Mouse (Mus musculus): Measurements from ENCODE around the gene Ptk6. TPM values are rescaled to one million over a fixed set of nuclear protein-coding genes. Genes with fewer than 3 reads are reported as not detected.
A peak's percentile ranks its signal among the peaks of the same experiment; 100 is the strongest.

The Ptk6 gene
- polyA plus RNA-seq, 1 experiment from 2014 or later, result 0.56 TPM

- Histone ChIP-seq H3K9me3 (replicated peaks; ENCODE audit: control insufficient read depth, low read length) (no peaks in the 10 kb centered on the region), H3K4me2 (ENCODE audit: low read depth, low read length) (no peak overlapping the region), H3K27ac (ENCODE audit: low read length) (no peak overlapping the region), H3K36me3 (ENCODE audit: control insufficient read depth, insufficient read depth, low read length) (no peaks in the 10 kb centered on the region), H3K4me3 (replicated peaks; ENCODE audit: low read length) (no peak overlapping the region), H3K9ac (ENCODE audit: low read length) (no peak overlapping the region), H3K27me3 (ENCODE audit: control insufficient read depth, insufficient read depth, low read length) (no peaks in the 10 kb centered on the region), H3K4me1 (ENCODE audit: control insufficient read depth, insufficient read depth, low read length) (peaks cover 3% of the 10 kb centered on the region)
- no peak for ATAC-seq (ENCODE audit: insufficient read depth, low FRiP score)
- 83% methylated on average over 2 of the region's 2 CpGs for WGBS
Observed at GRCm38 (mm10) chr2:181224994-181225393, 22.4 kb upstream of the Ptk6 start.

GRCm38 (mm10) chr2:181220361-181220760 lies 17.8 kb upstream of the Ptk6 start:
- H3K4me1 ChIP-seq (ENCODE audit: control insufficient read depth, insufficient read depth, low read length), result peaks cover 12% of the 10 kb centered on the region
- peak overlapping the region; percentile 58 for H3K4me2 ChIP-seq (ENCODE audit: low read depth, low read length)
- no peaks in the 10 kb centered on the region for H3K27me3 ChIP-seq (ENCODE audit: control insufficient read depth, insufficient read depth, low read length)
- no peaks in the 10 kb centered on the region for H3K36me3 ChIP-seq (ENCODE audit: control insufficient read depth, insufficient read depth, low read length)
- no peaks in the 10 kb centered on the region for H3K9me3 ChIP-seq (replicated peaks; ENCODE audit: control insufficient read depth, low read length)
- no peak for ATAC-seq (ENCODE audit: insufficient read depth, low FRiP score)
- H3K27ac ChIP-seq (ENCODE audit: low read length), result no peak overlapping the region; the same call in 1 of the 2 replicates
- peak overlapping the region; percentile 41; the same call in 1 of the 2 replicates for H3K4me3 ChIP-seq (replicated peaks; ENCODE audit: low read length)
- H3K9ac ChIP-seq (ENCODE audit: low read length), result peak overlapping the region; percentile 58; the same call in 1 of the 2 replicates
- 31% methylated on average over 2 of the region's 2 CpGs for WGBS

- peak within 1 kb of the TSS; percentile 66 for H3K27ac ChIP-seq (ENCODE audit: low read length)
- H3K27me3 ChIP-seq (ENCODE audit: control insufficient read depth, insufficient read depth, low read length), result no peaks in the 10 kb centered on the region
- peak within 1 kb of the TSS; percentile 58 for H3K4me2 ChIP-seq (ENCODE audit: low read depth, low read length)
- H3K4me3 ChIP-seq (replicated peaks; ENCODE audit: low read length), result peak within 1 kb of the TSS; percentile 41
- H3K4me1 ChIP-seq (ENCODE audit: control insufficient read depth, insufficient read depth, low read length), result peaks cover 12% of the 10 kb centered on the region
- H3K9ac ChIP-seq (ENCODE audit: low read length), result peak within 1 kb of the TSS; percentile 58; the same call in 1 of the 2 replicates
- no peaks in the 10 kb centered on the region for H3K9me3 ChIP-seq (replicated peaks; ENCODE audit: control insufficient read depth, low read length)
- no peaks in the 10 kb centered on the region for H3K36me3 ChIP-seq (ENCODE audit: control insufficient read depth, insufficient read depth, low read length)
- peak; percentile 94 for ATAC-seq (ENCODE audit: insufficient read depth, low FRiP score)
- WGBS, result 2% methylated on average over 25 of the region's 25 CpGs
Observed at GRCm38 (mm10) chr2:181219538-181220216, 17.1 kb upstream of the Ptk6 start, which contains the start of gene Fndc11. Gene Fndc11 (plus strand): TSS chr2:181220013.

DNA sequence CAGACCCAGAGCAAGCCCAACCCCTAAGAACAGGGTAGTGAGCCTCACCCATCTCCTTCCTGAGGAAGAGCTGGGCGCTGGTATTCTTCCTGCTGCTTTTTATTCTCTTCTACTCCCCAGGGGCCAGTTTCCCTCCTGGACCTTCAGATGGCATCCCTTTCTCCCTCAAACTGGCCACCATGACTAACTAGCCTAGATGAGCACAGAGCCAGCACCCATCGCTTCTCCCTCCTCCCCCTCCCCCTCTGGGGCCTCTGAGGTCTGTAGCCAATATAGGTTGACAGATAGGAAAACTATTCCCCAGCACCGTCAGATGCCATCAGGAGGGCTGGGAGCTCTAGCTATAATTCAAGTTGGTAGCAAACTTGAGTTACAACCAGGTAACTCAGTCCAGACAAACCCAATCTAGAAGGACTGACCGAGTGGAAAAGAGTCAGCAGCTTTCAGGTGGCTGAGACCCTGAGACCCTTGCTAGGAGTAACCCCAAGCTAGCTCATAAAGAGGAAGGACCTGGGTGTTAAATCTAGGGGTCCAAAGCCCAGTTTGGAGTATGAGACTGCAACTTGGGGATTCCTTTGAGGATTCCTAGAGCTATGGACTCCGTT lies 16.4 kb upstream of the Ptk6 start:
- Histone ChIP-seq H3K4me2 (ENCODE audit: low read depth, low read length) (no peak overlapping the region), H3K9ac (ENCODE audit: low read length) (no peak overlapping the region), H3K27ac (ENCODE audit: low read length) (no peak overlapping the region), H3K9me3 (replicated peaks; ENCODE audit: control insufficient read depth, low read length) (no peaks in the 10 kb centered on the region), H3K4me1 (ENCODE audit: control insufficient read depth, insufficient read depth, low read length) (peaks cover 12% of the 10 kb centered on the region), H3K36me3 (ENCODE audit: control insufficient read depth, insufficient read depth, low read length) (no peaks in the 10 kb centered on the region), H3K27me3 (ENCODE audit: control insufficient read depth, insufficient read depth, low read length) (no peaks in the 10 kb centered on the region), H3K4me3 (replicated peaks; ENCODE audit: low read length) (no peak overlapping the region)
- 61% methylated on average over 5 of the region's 5 CpGs for WGBS
- no peak for ATAC-seq (ENCODE audit: insufficient read depth, low FRiP score)

- Histone ChIP-seq H3K4me3 (replicated peaks; ENCODE audit: low read length) (no peak overlapping the region), H3K4me1 (ENCODE audit: control insufficient read depth, insufficient read depth, low read length) (peaks cover 19% of the 10 kb centered on the region), H3K36me3 (ENCODE audit: control insufficient read depth, insufficient read depth, low read length) (no peaks in the 10 kb centered on the region), H3K9ac (ENCODE audit: low read length) (no peak overlapping the region), H3K27ac (ENCODE audit: low read length) (no peak overlapping the region), H3K4me2 (ENCODE audit: low read depth, low read length) (no peak overlapping the region), H3K9me3 (replicated peaks; ENCODE audit: control insufficient read depth, low read length) (no peaks in the 10 kb centered on the region), H3K27me3 (ENCODE audit: control insufficient read depth, insufficient read depth, low read length) (peaks cover 19% of the 10 kb centered on the region)
- WGBS, result 80% methylated on average over 6 of the region's 6 CpGs
- ATAC-seq (ENCODE audit: insufficient read depth, low FRiP score), result no peak
Observed at GRCm38 (mm10) chr2:181216037-181216436, 13.4 kb upstream of the Ptk6 start.

GRCm38 (mm10) chr2:181213021-181213445 lies 10.4 kb upstream of the Ptk6 start, which contains the start of gene Srms:
Gene Srms (minus strand): TSS chr2:181213185.
- 1% methylated on average over 17 of the region's 17 CpGs for WGBS
- ATAC-seq (ENCODE audit: insufficient read depth, low FRiP score), result peak; percentile 62; the same call in 1 of the 2 replicates
- peaks cover 7% of the 10 kb centered on the region for H3K4me1 ChIP-seq (ENCODE audit: control insufficient read depth, insufficient read depth, low read length)

DNA sequence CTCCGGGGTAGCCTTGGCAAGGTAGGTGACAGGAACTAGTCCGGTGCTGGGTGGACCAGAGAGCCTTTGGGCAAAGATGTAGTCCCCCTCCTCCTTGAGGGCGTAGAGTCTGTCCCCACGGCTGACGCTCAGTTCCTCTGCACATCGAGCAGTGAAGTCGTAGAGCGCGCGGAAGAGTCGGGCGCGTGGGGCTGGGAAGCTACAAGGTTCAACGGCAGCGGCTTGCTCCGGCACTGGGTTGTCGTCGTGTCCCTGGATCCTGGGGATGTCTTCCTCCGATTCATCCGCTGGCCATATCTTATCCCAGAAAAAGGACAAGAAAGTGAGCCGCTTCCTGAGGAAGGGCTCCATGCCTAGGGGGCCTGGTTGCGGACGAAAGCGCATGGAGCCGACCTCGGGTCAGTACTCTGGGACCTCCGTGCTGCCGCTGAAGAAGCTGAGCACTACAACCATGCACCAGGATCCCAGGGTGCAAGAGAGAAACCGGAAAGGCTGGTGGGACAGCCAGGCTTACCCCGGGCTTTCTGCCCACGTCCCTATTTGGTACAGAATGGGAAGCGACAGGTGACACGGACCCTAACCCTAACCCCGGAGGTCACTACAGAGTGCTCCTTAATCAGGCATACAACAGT lies 9.9 kb upstream of the Ptk6 start:
- H3K4me1 ChIP-seq (ENCODE audit: control insufficient read depth, insufficient read depth, low read length), result peaks cover 7% of the 10 kb centered on the region
- H3K27ac ChIP-seq (ENCODE audit: low read length), result no peak overlapping the region
- H3K27me3 ChIP-seq (ENCODE audit: control insufficient read depth, insufficient read depth, low read length), result peaks cover 19% of the 10 kb centered on the region
- no peaks in the 10 kb centered on the region for H3K36me3 ChIP-seq (ENCODE audit: control insufficient read depth, insufficient read depth, low read length)
- H3K4me2 ChIP-seq (ENCODE audit: low read depth, low read length), result peak overlapping the region; percentile 60
- H3K4me3 ChIP-seq (replicated peaks; ENCODE audit: low read length), result peak overlapping the region; percentile 43
- no peaks in the 10 kb centered on the region for H3K9me3 ChIP-seq (replicated peaks; ENCODE audit: control insufficient read depth, low read length)
- ATAC-seq (ENCODE audit: insufficient read depth, low FRiP score), result no peak
- 4% methylated on average over 34 of the region's 34 CpGs for WGBS
- peak overlapping the region; percentile 56 for H3K9ac ChIP-seq (ENCODE audit: low read length)

More at GRCm38 (mm10) chr2:181213021-181213445, 10.4 kb upstream of the Ptk6 start, which contains the start of gene Srms:
- H3K4me3 ChIP-seq (replicated peaks; ENCODE audit: low read length), result peak within 1 kb of the TSS; percentile 43
- H3K36me3 ChIP-seq (ENCODE audit: control insufficient read depth, insufficient read depth, low read length), result no peaks in the 10 kb centered on the region
- no peaks in the 10 kb centered on the region for H3K9me3 ChIP-seq (replicated peaks; ENCODE audit: control insufficient read depth, low read length)
- peak within 1 kb of the TSS; percentile 56 for H3K9ac ChIP-seq (ENCODE audit: low read length)
- H3K4me2 ChIP-seq (ENCODE audit: low read depth, low read length), result peak within 1 kb of the TSS; percentile 60
- H3K27me3 ChIP-seq (ENCODE audit: control insufficient read depth, insufficient read depth, low read length), result peaks cover 19% of the 10 kb centered on the region
- H3K27ac ChIP-seq (ENCODE audit: low read length), result no peak within 1 kb of the TSS

DNA sequence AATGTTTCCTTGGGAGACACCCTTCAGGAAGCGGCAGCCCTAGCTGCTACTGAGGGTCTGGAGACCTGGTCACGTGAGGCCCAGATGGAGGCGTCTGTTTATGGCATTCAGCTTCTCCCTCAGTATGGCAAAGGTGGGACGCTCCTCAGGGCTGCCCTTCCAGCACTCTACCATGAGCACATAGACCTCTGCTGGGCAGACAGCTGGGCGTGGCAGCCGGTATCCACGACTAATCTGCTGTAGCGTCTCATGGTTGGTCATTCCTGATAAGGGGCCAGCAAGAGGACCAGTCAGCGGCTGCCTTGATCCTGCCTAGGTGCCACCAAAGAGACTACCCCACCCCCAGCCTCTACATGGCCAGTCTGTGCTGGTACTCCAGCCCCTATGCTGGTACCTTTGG lies 3.5 kb upstream of the Ptk6 start:
- Histone ChIP-seq H3K27ac (ENCODE audit: low read length) (no peak overlapping the region), H3K36me3 (ENCODE audit: control insufficient read depth, insufficient read depth, low read length) (no peaks in the 10 kb centered on the region), H3K4me3 (replicated peaks; ENCODE audit: low read length) (no peak overlapping the region), H3K4me2 (ENCODE audit: low read depth, low read length) (no peak overlapping the region), H3K4me1 (ENCODE audit: control insufficient read depth, insufficient read depth, low read length) (no peaks in the 10 kb centered on the region), H3K27me3 (ENCODE audit: control insufficient read depth, insufficient read depth, low read length) (no peaks in the 10 kb centered on the region), H3K9me3 (replicated peaks; ENCODE audit: control insufficient read depth, low read length) (no peaks in the 10 kb centered on the region), H3K9ac (ENCODE audit: low read length) (no peak overlapping the region)
- WGBS, result 63% methylated on average over 9 of the region's 9 CpGs
- peak; percentile 51; the same call in 1 of the 2 replicates for ATAC-seq (ENCODE audit: insufficient read depth, low FRiP score)

DNA sequence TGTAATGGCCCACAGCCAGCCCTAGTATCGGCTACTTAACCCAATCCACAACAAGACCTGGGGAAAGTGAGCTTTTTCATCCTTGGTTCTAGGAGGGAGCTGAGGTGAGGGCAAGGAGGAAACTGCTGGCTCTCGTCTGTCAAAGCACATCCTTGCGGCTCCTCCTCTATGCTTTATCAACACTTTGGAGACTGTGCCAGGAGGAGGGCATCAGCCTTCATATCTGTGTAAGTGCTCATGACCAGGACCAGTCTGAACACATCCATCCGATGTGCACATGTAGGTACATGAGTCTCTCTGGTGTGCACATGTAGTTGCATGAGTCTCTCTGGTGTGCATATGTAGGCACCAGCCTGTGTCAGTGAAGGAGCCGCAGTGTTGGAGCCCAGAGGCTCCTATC lies 3.1 kb upstream of the Ptk6 start:
- ATAC-seq (ENCODE audit: insufficient read depth, low FRiP score), result no peak
- Histone ChIP-seq H3K9ac (ENCODE audit: low read length) (no peak overlapping the region), H3K9me3 (replicated peaks; ENCODE audit: control insufficient read depth, low read length) (no peaks in the 10 kb centered on the region), H3K27me3 (ENCODE audit: control insufficient read depth, insufficient read depth, low read length) (no peaks in the 10 kb centered on the region), H3K27ac (ENCODE audit: low read length) (no peak overlapping the region), H3K4me2 (ENCODE audit: low read depth, low read length) (no peak overlapping the region), H3K36me3 (ENCODE audit: control insufficient read depth, insufficient read depth, low read length) (no peaks in the 10 kb centered on the region), H3K4me1 (ENCODE audit: control insufficient read depth, insufficient read depth, low read length) (no peaks in the 10 kb centered on the region), H3K4me3 (replicated peaks; ENCODE audit: low read length) (no peak overlapping the region)
- WGBS, result 77% methylated on average over 5 of the region's 5 CpGs

All from stomach, embryonic 16.5 days (tissue).